Mouse (Mus musculus) CH12.LX (cell line): Measurements from ENCODE around the gene Lgals9. TPM values are rescaled to one million over a fixed set of nuclear protein-coding genes. Genes with fewer than 3 reads are reported as not detected.

Experiments
- DNase-seq: peaks from one replicate; pipeline ENCODE4 v3.0.0-alpha.2; 2013; ENCODE audit errors: extremely low read depth
- H3K27ac ChIP-seq: 2 replicates; pipeline ENCODE4 v1.5.1; 2012; ENCODE audit warnings: low read depth, mild to moderate bottlenecking, control low read depth, moderate library complexity; ENCODE audit not compliant: insufficient read depth
- H3K27me3 ChIP-seq: replicated peaks from 2 replicates; pipeline ENCODE3; 2012; ENCODE audit warnings: inconsistent platforms
- H3K36me3 ChIP-seq, 2 experiments: replicated peaks in 1 of 2; 2 replicates each; pipeline versions ENCODE3 to v1.6.1; 2012; ENCODE audit warnings: inconsistent platforms in 1 of 2, low read length in 1 of 2, mild to moderate bottlenecking in 1 of 2, mixed read lengths in 1 of 2, moderate library complexity in 1 of 2; ENCODE audit not compliant: control insufficient read depth in 1 of 2, insufficient read depth in 1 of 2
- H3K4me1 ChIP-seq, 2 experiments: 2 replicates each; pipeline ENCODE4 v1.6.1; 2012; ENCODE audit warnings: inconsistent platforms in 1 of 2, moderate library complexity in 1 of 2; ENCODE audit not compliant: insufficient read depth in 2 of 2, control insufficient read depth in 1 of 2
- H3K4me2 ChIP-seq: 2 replicates; pipeline ENCODE4 v1.6.1; 2012; ENCODE audit warnings: low read depth, mild to moderate bottlenecking, control low read depth; ENCODE audit not compliant: poor library complexity, insufficient read depth, severe bottlenecking
- H3K4me3 ChIP-seq, 3 experiments: fragments of 150-350 bp in 1 of 3; sonication (generic) in 1 of 3; replicated peaks in 1 of 3; 2 replicates each; pipeline versions ENCODE3 to v1.5.1; 2011 to 2012; ENCODE audit warnings: low read depth in 2 of 3, low read length in 2 of 3, mild to moderate bottlenecking in 2 of 3, moderate library complexity in 2 of 3, control low read depth in 1 of 3, improper control_type of control experiment in 1 of 3, inconsistent platforms in 1 of 3, mixed read lengths in 1 of 3; ENCODE audit not compliant: poor library complexity in 1 of 3
- H3K79me2 ChIP-seq: replicated peaks from 2 replicates; pipeline ENCODE4 v1.6.1; 2012; ENCODE audit warnings: mild to moderate bottlenecking, moderate library complexity; ENCODE audit not compliant: control insufficient read depth, poor library complexity, insufficient read depth, severe bottlenecking; ENCODE audit errors: extremely low read depth
- H3K9ac ChIP-seq: 2 replicates; pipeline ENCODE4 v1.6.1; 2012; ENCODE audit warnings: low read depth, mild to moderate bottlenecking, control low read depth, moderate library complexity; ENCODE audit not compliant: insufficient read depth
- H3K9me3 ChIP-seq: replicated peaks from 2 replicates; pipeline ENCODE3; 2012; ENCODE audit warnings: low read length, inconsistent platforms, mixed read lengths
- CHD1 ChIP-seq: IDR thresholded peaks from 2 replicates; pipeline ENCODE4 v1.6.1; 2012; ENCODE audit warnings: low read depth, low read length, improper control_type of control experiment, inconsistent platforms
- EP300 ChIP-seq: IDR thresholded peaks from 2 replicates; pipeline ENCODE4 v1.6.1; 2011; ENCODE audit warnings: low read length, improper control_type of control experiment
- GABPA ChIP-seq: IDR thresholded peaks from 2 replicates; pipeline ENCODE4 v1.6.1; 2012; ENCODE audit warnings: low read depth, low read length, improper control_type of control experiment, inconsistent platforms; ENCODE audit not compliant: insufficient replicate concordance
- JUN ChIP-seq: IDR thresholded peaks from 2 replicates; pipeline ENCODE4 v1.6.1; 2011; ENCODE audit warnings: low read depth, mild to moderate bottlenecking, low read length, improper control_type of control experiment, moderate library complexity; ENCODE audit not compliant: insufficient read depth
- MAFK ChIP-seq: IDR thresholded peaks from 2 replicates; pipeline ENCODE4 v1.6.1; 2011; ENCODE audit warnings: low read length, improper control_type of control experiment; ENCODE audit not compliant: insufficient replicate concordance
- MXI1 ChIP-seq: IDR thresholded peaks from 2 replicates; pipeline ENCODE4 v1.6.1; 2011; ENCODE audit warnings: mild to moderate bottlenecking, low read depth, low read length, improper control_type of control experiment
- NRF1 ChIP-seq: IDR thresholded peaks from 2 replicates; pipeline ENCODE4 v1.6.1; 2014; ENCODE audit warnings: low read depth, mild to moderate bottlenecking, inconsistent platforms, low read length, improper control_type of control experiment, moderate library complexity
- POLR2A ChIP-seq: IDR thresholded peaks from 2 replicates; pipeline ENCODE4 v1.6.1; 2011; ENCODE audit warnings: low read depth, mild to moderate bottlenecking, improper control_type of control experiment, low read length
- RAD21 ChIP-seq: IDR thresholded peaks from 2 replicates; pipeline ENCODE4 v1.6.1; 2011; ENCODE audit warnings: low read depth, mild to moderate bottlenecking, low read length, improper control_type of control experiment, moderate library complexity
- RCOR1 ChIP-seq: conservative IDR thresholded peaks from 2 replicates; pipeline ENCODE4 v1.6.1; 2012; ENCODE audit warnings: low read depth, mild to moderate bottlenecking, inconsistent platforms, low read length, improper control_type of control experiment
- SMC3 ChIP-seq: IDR thresholded peaks from 2 replicates; pipeline ENCODE4 v1.6.1; 2011; ENCODE audit warnings: low read depth, low read length, improper control_type of control experiment
- TCF12 ChIP-seq: IDR thresholded peaks from 2 replicates; pipeline ENCODE4 v1.6.1; 2014; ENCODE audit warnings: low read depth, mild to moderate bottlenecking, inconsistent platforms, low read length, improper control_type of control experiment
- USF1 ChIP-seq: IDR thresholded peaks from 2 replicates; pipeline ENCODE4 v1.6.1; 2014; ENCODE audit warnings: low read depth, mild to moderate bottlenecking, inconsistent platforms, low read length, improper control_type of control experiment
- ZC3H11A ChIP-seq: IDR thresholded peaks from 2 replicates; pipeline ENCODE4 v1.6.1; 2012; ENCODE audit warnings: low read depth, mild to moderate bottlenecking, inconsistent platforms, low read length, improper control_type of control experiment
- ZMIZ1 ChIP-seq: IDR thresholded peaks from 2 replicates; pipeline ENCODE4 v1.6.1; 2012; ENCODE audit warnings: low read depth, mild to moderate bottlenecking, inconsistent platforms, low read length, improper control_type of control experiment
- ZNF384 ChIP-seq: IDR thresholded peaks from 2 replicates; pipeline ENCODE4 v1.6.1; 2012; ENCODE audit warnings: low read depth, low read length, improper control_type of control experiment, inconsistent platforms
- dilution Hi-C: fragments of 300-500 bp; cut with MboI; formaldehyde crosslinking; loops from 2 replicates; pipeline ENCODE4 v1.14.3; 2020; ENCODE audit warnings: low sequenced_read_pairs; ENCODE audit not compliant: extremely low pct_unique_long_range_greater_than_20kb, extremely low pct_ligation_motif_present
- in situ Hi-C: fragments of 300-500 bp; cut with MboI; formaldehyde crosslinking; loops from 3 replicates; pipeline ENCODE4 v1.14.3; 2019; ENCODE audit warnings: low sequenced_read_pairs, low pct_ligation_motif_present, low pct_unique_long_range_greater_than_20kb, mixed read lengths
- polyA plus RNA-seq: library from polyadenylated mRNA; unstranded; fragments of >175 nt; gene quantifications from 2 replicates; pipeline ENCODE4 v1.2.1, GENCODE M21; 2012; ENCODE audit warnings: low read depth; ENCODE audit not compliant: insufficient read length
- total RNA-seq, 2 experiments: library from RNA; depleted of rRNA; stranded (reverse); fragments of 300-350 nt in 1 of 2; fragments of >200 nt in 1 of 2; gene quantifications; 2 replicates each; pipeline ENCODE4 v1.2.3; 2012 to 2014

Gene Lgals9
- total and polyA plus RNA-seq, 3 experiments = 4.9 to 16.4 (median 5.0) TPM

DNA sequence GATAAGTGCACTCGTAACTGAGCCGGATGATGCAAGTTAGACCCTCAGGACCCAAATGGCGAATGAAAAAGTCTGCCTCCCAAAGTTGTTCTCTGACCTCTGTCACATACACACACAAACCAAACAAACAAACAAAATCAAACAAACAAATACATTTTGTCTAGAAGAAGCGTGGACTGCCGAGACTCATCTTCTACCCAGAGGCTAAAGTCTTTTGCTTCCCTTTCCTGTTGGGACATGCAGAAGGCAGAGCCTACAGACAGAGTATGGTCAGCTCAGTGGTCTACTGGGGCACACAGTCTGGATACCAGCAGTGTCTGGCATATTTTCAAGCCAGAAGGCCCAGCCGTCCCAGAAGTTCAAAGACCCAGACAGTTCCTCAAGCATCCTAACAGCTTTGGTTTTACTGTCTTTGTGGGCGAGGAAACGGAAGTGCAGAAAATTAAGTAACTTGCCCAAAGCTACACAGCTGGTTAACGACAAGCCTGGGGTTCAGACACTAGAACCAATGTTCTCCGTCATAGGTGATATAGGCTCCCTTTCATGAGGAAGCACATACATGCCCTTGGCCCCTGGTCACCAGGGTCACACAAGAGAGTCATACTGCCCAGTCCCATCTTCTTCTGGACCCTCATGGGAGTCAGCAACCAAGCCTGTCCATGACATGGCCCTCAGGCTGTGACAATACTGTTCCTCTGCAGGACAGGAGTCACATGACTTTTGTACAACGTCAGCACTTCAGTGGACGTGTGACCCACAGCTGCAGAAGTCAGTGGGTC, 2.0 kb downstream of the Lgals9 start:
- TF ChIP-seq EP300 = no peak
- peak; percentile 12; the same call in 1 of the 2 replicates for TF ChIP-seq USF1
- TF ChIP-seq, all 38 proteins: peak for 1
- no peak overlapping the region for H3K4me2 ChIP-seq
- dilution Hi-C loops (no loop called here), in situ Hi-C loops (no loop called here)
- peaks cover 8 to 27% of the 10 kb centered on the region in 2 experiments for H3K4me1 ChIP-seq
- H3K9ac ChIP-seq = no peak overlapping the region
- H3K79me2 ChIP-seq = no peaks in the 10 kb centered on the region
- no peak overlapping the region for H3K27ac ChIP-seq
- H3K27me3 ChIP-seq = no peaks in the 10 kb centered on the region
- no peak overlapping the region for H3K4me3 ChIP-seq
- no peaks in the 10 kb centered on the region for H3K9me3 ChIP-seq
- H3K36me3 ChIP-seq = peaks cover 0 to 72% of the 10 kb centered on the region in 2 experiments
- no peak for DNase-seq

- Histone ChIP-seq H3K4me3 (no peak overlapping the region), H3K27ac (no peak overlapping the region), H3K4me2 (no peak overlapping the region), H3K9ac (no peak overlapping the region), H3K9me3 (no peaks in the 10 kb centered on the region), H3K79me2 (no peaks in the 10 kb centered on the region), H3K27me3 (no peaks in the 10 kb centered on the region), H3K4me1 (peaks cover 8 to 27% of the 10 kb centered on the region in 2 experiments), H3K36me3 (peaks cover 0 to 73% of the 10 kb centered on the region in 2 experiments)
- DNase-seq = no peak
- TF ChIP-seq EP300 (no peak), CHD1 (no peak), GABPA (no peak), NRF1 (no peak), RCOR1 (no peak), SMC3 (no peak), ZC3H11A (no peak), POLR2A (no peak), TCF12 (no peak), ZMIZ1 (no peak), RAD21 (no peak), MXI1 (no peak), MAFK (no peak), JUN (no peak), ZNF384 (no peak)
- dilution Hi-C loops (no loop called here), in situ Hi-C loops (no loop called here)
These were observed 2.7 kb downstream of the Lgals9 start for GRCm38 (mm10) chr11:78982042-78982441.
